11 mouse cellular contexts compared by ENCODE assay signal in genomic region chr3:27677574-27677973, GRCm38 (mm10). TPM values are rescaled to one million over a fixed set of nuclear protein-coding genes. Genes with fewer than 3 reads are reported as not detected.
DNase-seq lines count a peak whose midpoint lies in the region; ATAC-seq and TF ChIP-seq lines count a peak whose summit lies in the region.
"Had no signal": no experiment of that assay in that cellular context is flagged by ENCODE, and none has a peak within 500 bp of the region (broad histone marks: within the 10 kb centered on the region; RNA-seq: fewer than 3 reads in every experiment).

No protein-coding gene starts in this region.

- H3K79me2 ChIP-seq in myocyte (ENCODE audit: control insufficient read depth, insufficient read depth) = peaks cover 87% of the 10 kb centered on the region

- H3K9ac ChIP-seq in forebrain, embryonic 15.5 days (replicated peaks) = no peak overlapping the region
- no peak overlapping the region for H3K9ac ChIP-seq in forebrain, embryonic 11.5 days (ENCODE audit: low read length)
- no peak overlapping the region for H3K9ac ChIP-seq in lung, embryonic 14.5 days
- H3K9ac ChIP-seq: heart, embryonic 13.5 days; midbrain, embryonic 13.5 days had no signal

- peak; percentile 67 for ATAC-seq in forebrain, embryonic 15.5 days (replicated peaks)
- ATAC-seq in forebrain, embryonic 11.5 days (replicated peaks; ENCODE audit: low FRiP score) = no peak
- ATAC-seq in lung, embryonic 14.5 days (ENCODE audit: insufficient read depth) = no peak
- ATAC-seq: inflammation-experienced regulatory T-cells, adult 6 months; midbrain, embryonic 13.5 days had no signal

- peaks cover 15% of the 10 kb centered on the region for H3K4me1 ChIP-seq in forebrain, embryonic 15.5 days
- H3K4me1 ChIP-seq in forebrain, embryonic 11.5 days (replicated peaks; ENCODE audit: control insufficient read depth, insufficient read depth, low read length) = no peaks in the 10 kb centered on the region
- peaks cover 7% of the 10 kb centered on the region for H3K4me1 ChIP-seq in lung, adult 2 months (ENCODE audit: control insufficient read depth, insufficient read depth, low read length)
- 0 out of 2 replicates have a peak, but pooled peaks cover 4% of the 10 kb centered on the region for H3K4me1 ChIP-seq in lung, embryonic 14.5 days (ENCODE audit: insufficient read depth)

- no peak overlapping the region for H3ac ChIP-seq in myocyte (ENCODE audit: control insufficient read depth, insufficient read length)

- no peak for TF ChIP-seq CTCF in lung, adult 2 months (IDR thresholded peaks at IDR 0.05; ENCODE audit: insufficient read depth, low read length)
- no peak for TF ChIP-seq CTCF in lung, embryonic 14.5 days (IDR thresholded peaks at IDR 0.05; ENCODE audit: low read depth)

- H3K4me2 ChIP-seq in forebrain, embryonic 15.5 days (replicated peaks) = no peak overlapping the region
- no peak overlapping the region for H3K4me2 ChIP-seq in forebrain, embryonic 11.5 days (ENCODE audit: low read depth, low read length, severe bottlenecking)
- no peak overlapping the region for H3K4me2 ChIP-seq in lung, embryonic 14.5 days
- H3K4me2 ChIP-seq in myocyte (ENCODE audit: low read depth) = no peak overlapping the region
- H3K4me2 ChIP-seq: heart, embryonic 13.5 days; midbrain, embryonic 13.5 days had no signal

- no peaks in the 10 kb centered on the region for H3K27me3 ChIP-seq in forebrain, embryonic 15.5 days
- H3K27me3 ChIP-seq in forebrain, embryonic 11.5 days (ENCODE audit: control insufficient read depth, insufficient read depth, low read length) = no peaks in the 10 kb centered on the region
- H3K27me3 ChIP-seq in lung, embryonic 14.5 days (ENCODE audit: insufficient read depth, low read length) = no peaks in the 10 kb centered on the region
- no peaks in the 10 kb centered on the region for H3K27me3 ChIP-seq in myocyte (ENCODE audit: control insufficient read depth, insufficient read depth, insufficient read length)
- H3K27me3 ChIP-seq: heart, embryonic 13.5 days; midbrain, embryonic 13.5 days had no signal

- TF ChIP-seq POLR2A in lung, adult 2 months (IDR thresholded peaks at IDR 0.05; ENCODE audit: borderline replicate concordance, extremely low read depth, low read depth, low read length) = no peak
- no peak for TF ChIP-seq POLR2A in myocyte (IDR thresholded peaks at IDR 0.05; ENCODE audit: insufficient read length, low read depth)

- no peaks in the 10 kb centered on the region for H3K9me3 ChIP-seq in forebrain, embryonic 15.5 days
- H3K9me3 ChIP-seq in forebrain, embryonic 11.5 days (ENCODE audit: control insufficient read depth, low read length) = no peaks in the 10 kb centered on the region
- no peaks in the 10 kb centered on the region for H3K9me3 ChIP-seq in lung, embryonic 14.5 days (ENCODE audit: low read depth, low read length)
- H3K9me3 ChIP-seq: heart, embryonic 13.5 days; midbrain, embryonic 13.5 days had no signal

- H3K36me3 ChIP-seq in forebrain, embryonic 15.5 days = no peaks in the 10 kb centered on the region
- H3K36me3 ChIP-seq in forebrain, embryonic 11.5 days (ENCODE audit: control insufficient read depth, insufficient read depth, low read length) = no peaks in the 10 kb centered on the region
- H3K36me3 ChIP-seq in lung, embryonic 14.5 days (ENCODE audit: insufficient read depth) = peaks cover 24% of the 10 kb centered on the region; the same call in 1 of the 2 replicates
- H3K36me3 ChIP-seq in myocyte (ENCODE audit: control insufficient read depth, insufficient read depth) = no peaks in the 10 kb centered on the region
- H3K36me3 ChIP-seq: midbrain, embryonic 13.5 days had no signal

- no peak overlapping the region for H3K27ac ChIP-seq in forebrain, embryonic 15.5 days (replicated peaks)
- H3K27ac ChIP-seq in forebrain, embryonic 11.5 days (ENCODE audit: low read depth, low read length) = no peak overlapping the region
- no peak overlapping the region for H3K27ac ChIP-seq in lung, embryonic 14.5 days (ENCODE audit: low read depth)
- H3K27ac ChIP-seq: heart, embryonic 13.5 days; midbrain, embryonic 13.5 days had no signal

- H3K4me3 ChIP-seq in forebrain, embryonic 15.5 days = no peak overlapping the region
- no peak overlapping the region for H3K4me3 ChIP-seq in forebrain, embryonic 11.5 days (ENCODE audit: low read depth, low read length)
- no peak overlapping the region for H3K4me3 ChIP-seq in lung, adult 2 months (replicated peaks; ENCODE audit: extremely low read depth, low read depth, low read length)
- H3K4me3 ChIP-seq in lung, embryonic 14.5 days (ENCODE audit: low read depth, low read length) = no peak overlapping the region
- H3K4me3 ChIP-seq in myocyte = no peak overlapping the region
- H3K4me3 ChIP-seq: heart, embryonic 13.5 days; midbrain, embryonic 13.5 days had no signal

- DNase-seq in forebrain, embryonic 11.5 days (ENCODE audit: low spot score) = no peak
- peak; percentile 58 to 66 for DNase-seq in lung, adult 18-20 months
- DNase-seq in lung, adult 2 months = no peak
- peak; percentile 51 for DNase-seq in lung, embryonic 14.5 days
- DNase-seq in T-cell, adult 2 months (ENCODE audit: low spot score) = no peak
- DNase-seq in spleen, postnatal 14 days (ENCODE audit: low spot score in 2 of 2) = no peak

- 37% methylated on average over 6 of the region's 6 CpGs for WGBS in forebrain, embryonic 15.5 days
- 81% methylated on average over 6 of the region's 6 CpGs for WGBS in forebrain, embryonic 11.5 days
- 34% methylated on average over 6 of the region's 6 CpGs for WGBS in lung, adult 2 months
- 50% methylated on average over 6 of the region's 6 CpGs for WGBS in lung, embryonic 14.5 days

TF ChIP-seq in myocyte, 11 proteins besides CTCF, POLR2A, EP300 and RAD21:
- TF ChIP-seq CEBPB (IDR thresholded peaks at IDR 0.05; ENCODE audit: insufficient read depth, poor library complexity, severe bottlenecking) (peak; percentile 47; the same call in 1 of the 2 replicates), TCF12 (IDR thresholded peaks at IDR 0.05; ENCODE audit: insufficient read depth, poor library complexity, severe bottlenecking) (no peak)

RNA-seq across cellular contexts. Expression of gene Fndc3b, which starts 33.5 kb away (rescaled TPM):
- 6.1 and 7.7 TPM in 2 replicates for polyA plus RNA-seq in forebrain, embryonic 15.5 days (2015; fragmentation: Nextera tagmentation; extraction: Ambion mirVana)
- polyA plus RNA-seq in forebrain, embryonic 11.5 days (2014; fragmentation: Nextera tagmentation; extraction: Ambion mirVana) = 11.3 and 11.9 TPM in 2 replicates
- 17.6 and 23.8 TPM in 2 replicates for polyA plus RNA-seq in lung, adult 2 months (2012; rRNA removed)
- 35.7 and 37.1 TPM in 2 replicates for polyA plus RNA-seq in lung, embryonic 14.5 days (2014; fragmentation: Nextera tagmentation; extraction: Ambion mirVana)
- 25.8 TPM for polyA plus RNA-seq in myocyte (2012; fragmentation: generic; extraction: Trizol)

Comparison
In these comparisons a context has a peak if more than half of its experiments do, and no peak if none do; other contexts are left out.
1. DNase-seq: peak in lung, adult 18-20 months (2 of 2) and lung, embryonic 14.5 days (single experiment); none in forebrain, embryonic 11.5 days (single experiment), lung, adult 2 months (single experiment), T-cell, adult 2 months (single experiment) and spleen, postnatal 14 days (0 of 2).